Mouse (Mus musculus) lung, embryonic 16.5 days (tissue): ENCODE results near the gene Clca1. TPM values are rescaled to one million over a fixed set of nuclear protein-coding genes. Genes with fewer than 3 reads are reported as not detected.

ENCODE experiments used
- ATAC-seq: fragments of 200-750 bp; cut with Nextera tagmentation; 2 replicates; pipeline ENCODE4 v1.8.0; 2017; ENCODE audit warnings: low read depth, mild to moderate bottlenecking, moderate library complexity
- H3K27ac ChIP-seq: fragments of 300-500 bp; sonication (generic); 2 replicates; pipeline ENCODE4 v1.5.1; 2014; ENCODE audit warnings: mild to moderate bottlenecking, control low read depth, low read length
- H3K27me3 ChIP-seq: fragments of 300-500 bp; sonication (generic); 2 replicates; pipeline ENCODE4 v1.6.1; 2014; ENCODE audit warnings: low read depth, low read length, mixed read lengths; ENCODE audit not compliant: control insufficient read depth, insufficient read depth
- H3K36me3 ChIP-seq: fragments of 300-500 bp; sonication (generic); 2 replicates; pipeline ENCODE4 v1.6.1; 2014; ENCODE audit warnings: low read length; ENCODE audit not compliant: control insufficient read depth, insufficient read depth
- H3K4me1 ChIP-seq: fragments of 300-500 bp; sonication (generic); replicated peaks from 2 replicates; pipeline ENCODE4 v1.6.1; 2014; ENCODE audit warnings: low read length, mixed read lengths; ENCODE audit not compliant: control insufficient read depth, insufficient read depth
- H3K4me2 ChIP-seq: fragments of 300-500 bp; sonication (generic); 2 replicates; pipeline ENCODE4 v1.6.1; 2014; ENCODE audit warnings: low read depth, low read length, control low read depth
- H3K4me3 ChIP-seq: fragments of 300-500 bp; sonication (generic); 2 replicates; pipeline ENCODE4 v1.5.1; 2014; ENCODE audit warnings: mild to moderate bottlenecking, low read length, control low read depth
- H3K9ac ChIP-seq: fragments of 300-500 bp; sonication (generic); 2 replicates; pipeline ENCODE4 v1.6.1; 2014; ENCODE audit warnings: low read length, control low read depth
- H3K9me3 ChIP-seq: fragments of 300-500 bp; sonication (generic); 2 replicates; pipeline ENCODE4 v1.6.1; 2016; ENCODE audit warnings: low read length; ENCODE audit not compliant: control insufficient read depth
- WGBS: fragments of 180-500 bp; shearing (Covaris S2); extraction: QIAGEN DNeasy Blood & Tissue Kit; methylation state at CpG from one replicate; pipeline ENCODE4 v1.1.7; 2014; 5-methylcytosine and 5-hydroxymethylcytosine counted together
- polyA plus RNA-seq: library from polyadenylated mRNA; unstranded; fragments of >200 nt; fragmentation: Nextera tagmentation; extraction: Ambion mirVana; gene quantifications from 2 replicates; pipeline ENCODE4 v1.2.1, GENCODE M21; 2015

The Clca1 gene
- polyA plus RNA-seq, 1 experiment from 2014 or later = not detected

DNA sequence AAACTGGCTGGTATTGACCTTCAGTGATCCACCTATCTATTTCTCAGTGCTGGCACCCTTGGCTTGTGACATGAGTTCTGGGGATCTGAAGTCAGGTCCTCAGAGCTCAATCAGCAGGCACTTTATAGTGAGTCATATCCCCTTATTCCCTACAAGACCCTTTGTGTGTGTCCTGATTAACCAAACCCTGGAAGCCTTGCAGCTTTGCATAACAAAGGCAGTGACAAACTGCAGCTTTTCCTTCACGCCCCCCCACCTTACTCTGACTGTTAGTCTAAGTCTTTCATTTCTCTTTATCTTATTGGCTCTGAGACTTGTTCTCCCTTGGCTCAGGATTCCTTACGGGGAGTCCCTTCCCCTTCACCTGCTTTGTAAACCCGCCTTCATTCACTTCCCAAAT, 14.8 kb downstream of the Clca1 start:
- Histone ChIP-seq H3K4me2 (no peak overlapping the region), H3K36me3 (no peaks in the 10 kb centered on the region), H3K9me3 (no peaks in the 10 kb centered on the region), H3K27me3 (no peaks in the 10 kb centered on the region), H3K4me3 (no peak overlapping the region), H3K9ac (no peak overlapping the region), H3K27ac (no peak overlapping the region), H3K4me1 (no peaks in the 10 kb centered on the region)
- WGBS = 67% methylated on average over 3 of the region's 3 CpGs
- ATAC-seq = no peak

DNA sequence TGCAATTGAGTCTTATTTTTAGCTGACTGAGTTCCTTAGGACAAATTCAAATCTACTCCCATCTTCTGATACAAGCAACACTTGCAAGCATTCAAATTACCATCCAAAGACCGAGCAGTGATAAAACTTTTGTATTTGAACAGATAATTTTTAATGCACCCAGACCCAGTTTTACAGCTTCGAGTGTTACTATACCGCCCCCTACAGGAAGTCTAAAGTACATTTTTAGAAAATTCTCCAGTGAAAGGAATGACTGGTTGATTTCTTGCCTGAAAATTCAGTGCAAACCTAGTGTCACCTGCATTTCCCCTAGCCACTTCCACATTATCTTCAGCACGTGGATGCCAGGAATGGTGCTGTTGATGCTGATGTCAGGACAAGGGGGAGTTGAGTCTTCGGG, 28.2 kb downstream of the Clca1 start:
- no peak overlapping the region for H3K27ac ChIP-seq
- no peaks in the 10 kb centered on the region for H3K9me3 ChIP-seq
- WGBS = 29% methylated on average over 5 of the region's 5 CpGs
- ATAC-seq = no peak
- H3K4me3 ChIP-seq = no peak overlapping the region
- H3K4me2 ChIP-seq = no peak overlapping the region
- no peaks in the 10 kb centered on the region for H3K27me3 ChIP-seq
- no peaks in the 10 kb centered on the region for H3K36me3 ChIP-seq
- H3K9ac ChIP-seq = no peak overlapping the region
- no peaks in the 10 kb centered on the region for H3K4me1 ChIP-seq

DNA sequence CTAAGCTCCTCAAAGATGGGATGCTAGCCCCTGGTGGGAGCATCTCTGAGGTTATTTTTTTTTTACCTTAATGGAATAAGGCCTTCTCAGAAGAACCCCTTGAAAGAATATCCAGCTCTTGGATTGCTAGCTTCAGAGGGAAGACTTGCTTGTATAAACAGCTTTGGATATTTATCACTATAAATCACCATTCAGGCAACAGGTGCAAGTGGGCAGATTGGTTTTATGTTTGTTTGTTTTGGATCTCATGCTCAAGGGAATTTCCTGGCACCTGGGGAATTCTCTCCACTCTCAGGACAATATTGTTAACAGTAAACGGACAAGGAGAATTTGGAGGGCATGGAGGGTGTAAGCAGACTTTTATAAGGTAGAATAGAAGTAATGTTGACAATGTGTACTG, 31.7 kb downstream of the Clca1 start:
- H3K36me3 ChIP-seq = no peaks in the 10 kb centered on the region
- no peaks in the 10 kb centered on the region for H3K4me1 ChIP-seq
- no peak for ATAC-seq
- H3K9ac ChIP-seq = no peak overlapping the region
- no peak overlapping the region for H3K27ac ChIP-seq
- no peak overlapping the region for H3K4me3 ChIP-seq
- WGBS = 39% methylated on average over 1 of the region's 1 CpGs
- H3K4me2 ChIP-seq = no peak overlapping the region
- no peaks in the 10 kb centered on the region for H3K9me3 ChIP-seq
- H3K27me3 ChIP-seq = no peaks in the 10 kb centered on the region

DNA sequence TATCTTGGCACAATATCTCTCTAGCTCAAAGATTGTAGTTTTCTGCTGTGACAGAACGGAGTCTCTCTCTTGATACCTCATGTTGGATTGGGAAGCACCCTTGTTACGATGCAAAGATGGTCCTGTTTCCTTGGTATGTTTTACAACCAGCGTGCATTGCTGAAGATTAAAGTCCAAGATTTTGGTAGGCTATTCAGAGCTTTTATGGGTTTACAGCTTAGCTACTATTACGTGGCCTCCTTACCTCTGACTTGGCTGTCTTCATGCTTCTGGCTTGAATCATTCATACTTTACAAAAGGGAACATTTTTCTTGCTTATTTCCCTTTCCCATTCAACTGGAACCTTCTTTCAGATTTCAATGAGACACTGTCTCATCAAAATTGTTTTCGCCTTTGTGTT, 39.5 kb downstream of the Clca1 start:
- no peak for ATAC-seq

DNA sequence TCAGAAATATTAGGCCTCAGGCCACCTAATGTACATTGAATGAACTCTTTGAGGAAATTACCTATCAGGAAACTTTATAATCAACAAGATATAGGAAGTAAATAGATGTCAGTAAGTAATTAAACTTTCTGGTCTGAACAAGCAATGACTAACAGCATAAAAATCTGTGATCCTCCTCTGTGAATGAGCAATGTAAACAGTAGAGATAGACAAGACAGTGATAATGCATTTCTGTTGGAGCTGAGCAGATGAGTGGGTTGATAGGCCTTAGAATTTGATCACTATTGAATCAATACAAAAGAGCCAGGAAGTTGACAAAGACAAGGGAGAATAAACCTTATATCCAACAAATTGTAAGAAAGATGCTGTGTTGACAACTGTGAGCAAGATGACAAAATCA, 40.0 kb downstream of the Clca1 start:
- Histone ChIP-seq H3K4me3 (no peak overlapping the region), H3K36me3 (no peaks in the 10 kb centered on the region), H3K4me1 (no peaks in the 10 kb centered on the region), H3K9me3 (no peaks in the 10 kb centered on the region), H3K9ac (no peak overlapping the region), H3K27ac (no peak overlapping the region), H3K4me2 (no peak overlapping the region), H3K27me3 (no peaks in the 10 kb centered on the region; the same call in 1 of the 2 replicates)
- ATAC-seq = no peak

More for the DNA sequence above, 39.5 kb downstream of the Clca1 start:
- Histone ChIP-seq H3K27me3 (no peaks in the 10 kb centered on the region; the same call in 1 of the 2 replicates), H3K4me2 (no peak overlapping the region), H3K4me3 (no peak overlapping the region), H3K9ac (no peak overlapping the region), H3K4me1 (no peaks in the 10 kb centered on the region), H3K36me3 (no peaks in the 10 kb centered on the region), H3K27ac (no peak overlapping the region), H3K9me3 (no peaks in the 10 kb centered on the region)
- 85% methylated on average over 5 of the region's 5 CpGs for WGBS

DNA sequence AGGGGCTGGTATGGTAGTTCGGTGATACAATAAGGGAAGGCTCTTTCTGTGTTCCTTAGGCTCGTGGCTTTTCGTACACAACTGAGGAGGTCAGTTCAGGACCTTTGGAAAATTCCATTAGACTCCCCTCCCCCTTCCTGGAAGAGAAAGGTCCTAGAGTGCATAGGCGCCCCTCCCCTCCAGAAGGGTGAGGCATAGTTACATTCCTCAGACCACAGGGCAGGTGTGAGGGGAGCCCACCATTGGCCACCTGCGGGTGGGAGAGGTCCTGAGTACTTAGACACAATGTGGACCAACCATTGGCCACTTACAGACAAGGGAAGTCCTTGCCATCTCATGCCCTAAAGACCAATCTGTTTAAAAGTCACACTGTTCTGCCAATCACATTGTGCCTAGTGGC, 46.7 kb downstream of the Clca1 start:
- H3K4me2 ChIP-seq = no peak overlapping the region
- H3K9me3 ChIP-seq = no peaks in the 10 kb centered on the region
- H3K36me3 ChIP-seq = no peaks in the 10 kb centered on the region
- no peak overlapping the region for H3K27ac ChIP-seq
- WGBS = 61% methylated on average over 5 of the region's 5 CpGs
- no peak for ATAC-seq
- no peak overlapping the region for H3K4me3 ChIP-seq
- H3K27me3 ChIP-seq = no peaks in the 10 kb centered on the region; the same call in 1 of the 2 replicates
- H3K4me1 ChIP-seq = no peaks in the 10 kb centered on the region
- H3K9ac ChIP-seq = no peak overlapping the region

DNA sequence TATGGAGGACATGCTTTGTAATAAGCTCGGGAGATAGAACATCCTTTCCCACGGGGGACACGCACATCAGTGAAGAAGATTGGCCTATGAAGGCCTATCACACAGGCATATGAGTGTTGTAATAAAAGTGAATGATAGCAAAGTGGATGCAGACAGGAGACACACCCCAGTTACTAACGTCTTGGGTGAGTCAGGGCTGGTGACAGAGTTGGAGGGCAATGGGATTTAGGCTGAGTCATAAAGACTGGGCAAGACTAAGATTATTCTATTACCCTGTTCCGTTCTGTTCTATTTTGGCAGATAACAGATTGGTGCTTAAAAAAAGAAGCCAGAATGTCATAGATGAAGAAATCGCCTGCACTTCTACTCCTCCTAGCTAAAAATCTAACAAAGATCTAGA, 52.0 kb downstream of the Clca1 start:
- Histone ChIP-seq H3K36me3 (no peaks in the 10 kb centered on the region), H3K27me3 (no peaks in the 10 kb centered on the region; the same call in 1 of the 2 replicates), H3K4me1 (no peaks in the 10 kb centered on the region), H3K4me3 (no peak overlapping the region), H3K9me3 (peaks cover 3% of the 10 kb centered on the region; the same call in 1 of the 2 replicates), H3K4me2 (no peak overlapping the region), H3K9ac (no peak overlapping the region), H3K27ac (no peak overlapping the region)
- no peak for ATAC-seq
- 81% methylated on average over 6 of the region's 6 CpGs for WGBS

DNA sequence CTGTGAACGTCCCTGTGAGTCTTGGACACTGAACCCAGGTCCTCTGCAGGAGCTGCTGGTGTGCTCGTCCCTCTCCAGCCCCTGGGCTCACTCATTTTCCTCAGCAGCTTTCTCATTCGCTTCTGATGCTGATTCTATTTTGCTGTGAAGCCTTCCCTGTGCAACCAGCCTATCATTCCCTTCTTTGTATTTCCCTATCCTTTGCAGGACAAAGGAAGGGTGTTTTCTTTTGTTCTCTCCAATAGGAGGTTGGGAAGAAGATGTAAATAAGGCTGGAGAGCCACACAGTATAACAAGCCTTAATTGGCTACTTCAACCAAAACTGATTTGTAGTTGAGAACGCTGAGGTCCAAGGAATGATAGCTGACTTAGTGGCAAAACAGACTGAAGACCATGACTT, 54.9 kb downstream of the Clca1 start:
- Histone ChIP-seq H3K4me3 (no peak overlapping the region), H3K4me1 (no peaks in the 10 kb centered on the region), H3K27me3 (no peaks in the 10 kb centered on the region; the same call in 1 of the 2 replicates), H3K36me3 (no peaks in the 10 kb centered on the region), H3K9me3 (peaks cover 3% of the 10 kb centered on the region; the same call in 1 of the 2 replicates), H3K27ac (no peak overlapping the region), H3K4me2 (no peak overlapping the region), H3K9ac (no peak overlapping the region)
- WGBS = 42% methylated on average over 4 of the region's 4 CpGs
- no peak for ATAC-seq

DNA sequence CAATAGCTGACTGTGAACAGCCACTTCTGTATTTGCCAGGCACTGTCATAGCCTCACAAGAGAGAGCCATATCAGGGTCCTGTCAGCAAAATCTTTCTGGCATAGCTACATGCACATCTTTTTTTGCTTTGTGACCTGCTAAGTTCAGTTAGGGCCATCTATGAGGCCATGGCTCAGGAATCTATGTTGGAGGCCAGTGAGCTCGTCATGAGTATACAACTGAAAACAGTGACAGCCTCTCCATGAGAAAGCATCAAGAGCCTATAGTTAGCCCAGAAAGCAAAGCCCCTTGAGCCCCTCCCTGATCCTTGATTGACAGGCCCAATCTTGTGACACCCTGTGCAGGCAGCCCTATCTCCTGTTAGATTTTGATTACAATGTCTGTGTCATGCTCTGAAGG, 56.5 kb downstream of the Clca1 start:
- peaks cover 3% of the 10 kb centered on the region; the same call in 1 of the 2 replicates for H3K9me3 ChIP-seq
- WGBS = 71% methylated on average over 1 of the region's 1 CpGs
- no peak for ATAC-seq
- peaks cover 2% of the 10 kb centered on the region; the same call in 1 of the 2 replicates for H3K27me3 ChIP-seq
- no peaks in the 10 kb centered on the region for H3K36me3 ChIP-seq
- H3K4me2 ChIP-seq = no peak overlapping the region
- H3K27ac ChIP-seq = no peak overlapping the region
- no peak overlapping the region for H3K4me3 ChIP-seq
- H3K4me1 ChIP-seq = no peaks in the 10 kb centered on the region
- no peak overlapping the region for H3K9ac ChIP-seq

DNA sequence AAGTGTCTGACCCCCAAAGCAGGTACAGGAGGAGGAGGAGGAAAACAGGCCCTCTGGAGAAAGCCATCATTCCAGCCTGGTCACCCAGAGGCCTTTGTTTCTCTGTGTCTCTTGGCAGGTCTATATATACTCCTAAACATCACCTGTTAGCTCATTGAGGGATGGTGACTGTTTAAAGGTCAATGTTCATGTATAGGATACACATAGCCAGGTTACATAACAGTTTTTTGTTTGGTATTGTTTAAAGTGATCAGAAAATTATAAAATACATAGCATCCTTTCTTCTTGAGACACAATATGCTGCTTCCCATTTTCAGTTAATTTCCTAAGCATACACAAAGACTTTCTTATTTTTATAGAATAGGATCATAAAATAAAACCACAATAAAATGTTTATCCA, 57.6 kb downstream of the Clca1 start, which contains the start of gene Clca4a:
TSS of gene Clca4a (minus strand) at position 101 of the 400 bp plus-strand sequence.
- no peak for ATAC-seq
- H3K4me3 ChIP-seq = no peak within 1 kb of the TSS

More for the DNA sequence above, 57.6 kb downstream of the Clca1 start, which contains the start of gene Clca4a:
- H3K27me3 ChIP-seq = peaks cover 2% of the 10 kb centered on the region; the same call in 1 of the 2 replicates
- H3K27ac ChIP-seq = no peak within 1 kb of the TSS
- H3K4me2 ChIP-seq = no peak within 1 kb of the TSS
- peaks cover 3% of the 10 kb centered on the region; the same call in 1 of the 2 replicates for H3K9me3 ChIP-seq
- H3K4me1 ChIP-seq = no peaks in the 10 kb centered on the region
- H3K9ac ChIP-seq = no peak within 1 kb of the TSS
- no peaks in the 10 kb centered on the region for H3K36me3 ChIP-seq
